ENCODE assay signal across 18 mouse cellular contexts in genomic region chr10:28322995-28323394, GRCm38 (mm10).
"Had no signal": no experiment of that assay in that cellular context is flagged by ENCODE, and none has a peak within 500 bp of the region (broad histone marks: within the 10 kb centered on the region; RNA-seq: fewer than 3 reads in every experiment).

No protein-coding gene starts in this region.

- H3K4me1 ChIP-seq: kidney, embryonic 15.5 days; liver, embryonic 13.5 days; neural tube, embryonic 12.5 days; neural tube, embryonic 15.5 days had no signal

- H3K27ac ChIP-seq: kidney, embryonic 15.5 days; left cerebral cortex, adult 2 months; liver, embryonic 13.5 days; neural tube, embryonic 12.5 days; neural tube, embryonic 15.5 days had no signal

- DNase-seq: kidney, adult 8-10 months; kidney, postnatal 10 days; kidney, postnatal 36 days; layer of hippocampus, postnatal 36 days; liver, embryonic 13.5 days; lung, adult 2 months; lung, postnatal 14 days; midbrain, embryonic 14.5 days; right cerebral cortex, adult 18-20 months; right cerebral cortex, postnatal 14 days; spleen, adult 18-20 months; thymus, adult 2 months; thymus, postnatal 14 days; thymus, postnatal 4 days had no signal

- H3K27me3 ChIP-seq: kidney, embryonic 15.5 days; liver, embryonic 13.5 days; neural tube, embryonic 12.5 days; neural tube, embryonic 15.5 days had no signal

- H3K4me3 ChIP-seq: kidney, embryonic 15.5 days; left cerebral cortex, adult 2 months; liver, embryonic 13.5 days; neural tube, embryonic 12.5 days; neural tube, embryonic 15.5 days had no signal

- H3K36me3 ChIP-seq: kidney, embryonic 15.5 days; liver, embryonic 13.5 days; neural tube, embryonic 12.5 days; neural tube, embryonic 15.5 days had no signal

- H3K9me3 ChIP-seq: kidney, embryonic 15.5 days; liver, embryonic 13.5 days; neural tube, embryonic 12.5 days; neural tube, embryonic 15.5 days had no signal
